Mouse (Mus musculus) MEL (cell line): ENCODE results near the gene Hoxb7. TPM values are rescaled to one million over a fixed set of nuclear protein-coding genes. Genes with fewer than 3 reads are reported as not detected.

Source experiments
- DNase-seq: peaks from one replicate; pipeline ENCODE4 v3.0.0; 2011; ENCODE audit warnings: low read depth, low spot score
- H3K27ac ChIP-seq: 2 replicates; pipeline ENCODE4 v1.5.1; 2012; ENCODE audit warnings: low read depth, mild to moderate bottlenecking, control low read depth, low read length, moderate library complexity; ENCODE audit not compliant: control insufficient read depth
- H3K27me3 ChIP-seq, 2 experiments: fragments of 150-350 bp in 1 of 2; sonication (generic) in 1 of 2; 2 replicates each; pipeline ENCODE4 v1.6.1; 2012; ENCODE audit warnings: low read length in 2 of 2, mild to moderate bottlenecking in 2 of 2, improper control_type of control experiment in 1 of 2, moderate library complexity in 1 of 2; ENCODE audit not compliant: insufficient read depth in 2 of 2, control insufficient read depth in 1 of 2
- H3K36me3 ChIP-seq, 2 experiments: 2 replicates each; pipeline ENCODE4 v1.6.1; 2012 to 2014; ENCODE audit warnings: low read length in 2 of 2, improper control_type of control experiment in 1 of 2, inconsistent platforms in 1 of 2, mild to moderate bottlenecking in 1 of 2; ENCODE audit not compliant: insufficient read depth in 2 of 2, control insufficient read depth in 1 of 2
- H3K4me1 ChIP-seq, 2 experiments: fragments of 150-350 bp in 1 of 2; sonication (generic) in 1 of 2; 2 replicates each; pipeline ENCODE4 v1.6.1; 2012; ENCODE audit warnings: low read length in 2 of 2, improper control_type of control experiment in 1 of 2, mild to moderate bottlenecking in 1 of 2; ENCODE audit not compliant: insufficient read depth in 2 of 2, control insufficient read depth in 1 of 2
- H3K4me3 ChIP-seq, 2 experiments: fragments of 150-350 bp in 1 of 2; sonication (generic) in 1 of 2; 2 replicates each; pipeline ENCODE4 v1.5.1; 2012; ENCODE audit warnings: low read depth in 2 of 2, low read length in 2 of 2, mild to moderate bottlenecking in 2 of 2, moderate library complexity in 2 of 2, control low read depth in 1 of 2, improper control_type of control experiment in 1 of 2; ENCODE audit not compliant: control insufficient read depth in 1 of 2, insufficient read depth in 1 of 2
- H3K79me2 ChIP-seq: 2 replicates; pipeline ENCODE4 v1.6.1; 2012; ENCODE audit warnings: mild to moderate bottlenecking, low read length, moderate library complexity; ENCODE audit not compliant: control insufficient read depth, poor library complexity, insufficient read depth
- H3K9ac ChIP-seq: 2 replicates; pipeline ENCODE4 v1.6.1; 2012; ENCODE audit warnings: low read depth, mild to moderate bottlenecking, control low read depth, low read length, moderate library complexity; ENCODE audit not compliant: control insufficient read depth, poor library complexity, severe bottlenecking
- H3K9me3 ChIP-seq: fragments of 150-350 bp; sonication (generic); replicated peaks from 2 replicates; pipeline ENCODE4 v1.6.1; 2012; ENCODE audit warnings: mild to moderate bottlenecking, low read length, improper control_type of control experiment, moderate library complexity; ENCODE audit not compliant: insufficient read depth
- CHD2 ChIP-seq: IDR thresholded peaks from 2 replicates; pipeline ENCODE4 v1.6.1; 2011; ENCODE audit warnings: low read length, improper control_type of control experiment
- CTCF ChIP-seq, 3 experiments: IDR thresholded peaks in 2 of 3; conservative IDR thresholded peaks in 1 of 3; 2 replicates each; pipeline ENCODE4 v1.5.1; 2011 to 2012; ENCODE audit warnings: low read length in 3 of 3, low read depth in 2 of 3, mild to moderate bottlenecking in 2 of 3, improper control_type of control experiment in 1 of 3, inconsistent platforms in 1 of 3, mixed read lengths in 1 of 3, moderate library complexity in 1 of 3; ENCODE audit not compliant: control insufficient read depth in 1 of 3, insufficient read depth in 1 of 3, poor library complexity in 1 of 3, severe bottlenecking in 1 of 3
- E2F4 ChIP-seq: IDR thresholded peaks from 2 replicates; pipeline ENCODE4 v1.6.1; 2011; ENCODE audit warnings: low read depth, low read length, improper control_type of control experiment, borderline replicate concordance
- ETS1 ChIP-seq: IDR thresholded peaks from 2 replicates; pipeline ENCODE4 v1.6.1; 2012; ENCODE audit warnings: low read depth, mild to moderate bottlenecking, inconsistent platforms, low read length, improper control_type of control experiment, moderate library complexity
- GABPA ChIP-seq: IDR thresholded peaks from 2 replicates; pipeline ENCODE4 v1.6.1; 2012; ENCODE audit warnings: low read depth, mild to moderate bottlenecking, inconsistent platforms, low read length, improper control_type of control experiment, moderate library complexity
- GATA1 ChIP-seq: IDR thresholded peaks from 2 replicates; pipeline ENCODE4 v1.6.1; 2011; ENCODE audit warnings: low read depth, low read length, improper control_type of control experiment
- MAX ChIP-seq: IDR thresholded peaks from 2 replicates; pipeline ENCODE4 v1.6.1; 2011; ENCODE audit warnings: low read length, improper control_type of control experiment
- MAZ ChIP-seq: IDR thresholded peaks from 2 replicates; pipeline ENCODE4 v1.6.1; 2012; ENCODE audit warnings: low read depth, mild to moderate bottlenecking, inconsistent platforms, low read length, improper control_type of control experiment
- MEF2A ChIP-seq: IDR thresholded peaks from 2 replicates; pipeline ENCODE4 v1.6.1; 2014; ENCODE audit warnings: low read depth, mild to moderate bottlenecking, inconsistent platforms, low read length, improper control_type of control experiment; ENCODE audit not compliant: poor library complexity, insufficient replicate concordance, severe bottlenecking; ENCODE audit errors: extremely low read depth
- POLR2AphosphoS2 ChIP-seq: IDR thresholded peaks from 2 replicates; pipeline ENCODE4 v1.6.1; 2011; ENCODE audit warnings: low read length, improper control_type of control experiment
- POLR2AphosphoS5 ChIP-seq: IDR thresholded peaks from 2 replicates; pipeline ENCODE4 v1.6.1; 2012; ENCODE audit warnings: low read depth, borderline replicate concordance, mild to moderate bottlenecking, inconsistent platforms, low read length, moderate library complexity, mixed read lengths
- SMC3 ChIP-seq: IDR thresholded peaks from 2 replicates; pipeline ENCODE4 v1.6.1; 2011; ENCODE audit warnings: low read depth, low read length, improper control_type of control experiment
- TAL1 ChIP-seq: IDR thresholded peaks from 2 replicates; pipeline ENCODE4 v1.6.1; 2012; ENCODE audit warnings: mild to moderate bottlenecking, inconsistent platforms, low read length, moderate library complexity, mixed read lengths
- UBTF ChIP-seq: IDR thresholded peaks from 2 replicates; pipeline ENCODE4 v1.6.1; 2012; ENCODE audit warnings: low read depth, mild to moderate bottlenecking, inconsistent platforms, low read length, improper control_type of control experiment, moderate library complexity, borderline replicate concordance; ENCODE audit not compliant: insufficient read depth
- USF1 ChIP-seq: IDR thresholded peaks from 2 replicates; pipeline ENCODE4 v1.6.1; 2014; ENCODE audit warnings: low read depth, mild to moderate bottlenecking, inconsistent platforms, low read length, improper control_type of control experiment, moderate library complexity
- ZC3H11A ChIP-seq: IDR thresholded peaks from 2 replicates; pipeline ENCODE4 v1.6.1; 2012; ENCODE audit warnings: low read depth, mild to moderate bottlenecking, inconsistent platforms, low read length, improper control_type of control experiment
- ZKSCAN1 ChIP-seq: IDR thresholded peaks from 2 replicates; pipeline ENCODE4 v1.6.1; 2012; ENCODE audit warnings: low read depth, mild to moderate bottlenecking, inconsistent platforms, low read length, improper control_type of control experiment, moderate library complexity
- ZMIZ1 ChIP-seq: IDR thresholded peaks from 2 replicates; pipeline ENCODE4 v1.6.1; 2012; ENCODE audit warnings: low read depth, mild to moderate bottlenecking, inconsistent platforms, low read length, improper control_type of control experiment, moderate library complexity
- polyA plus RNA-seq, 2 experiments: library from polyadenylated mRNA; stranded (reverse) in 1 of 2; unstranded in 1 of 2; fragments of >175 nt in 1 of 2; fragments of >200 nt in 1 of 2; gene quantifications; 2 replicates each; pipeline versions ENCODE4 v1.2.1 to v1.2.4; 2012; ENCODE audit warnings: low replicate concordance in 2 of 2, low read depth in 1 of 2; ENCODE audit not compliant: insufficient read length in 2 of 2, insufficient read depth in 1 of 2, missing spikeins in 1 of 2
- total RNA-seq: library from RNA; depleted of rRNA; stranded (reverse); fragments of 300-350 nt; gene quantifications from 2 replicates; pipeline ENCODE4 v1.2.3, GENCODE M21; 2012

The Hoxb7 gene
- total and polyA plus RNA-seq, 3 experiments, result not detected

DNA sequence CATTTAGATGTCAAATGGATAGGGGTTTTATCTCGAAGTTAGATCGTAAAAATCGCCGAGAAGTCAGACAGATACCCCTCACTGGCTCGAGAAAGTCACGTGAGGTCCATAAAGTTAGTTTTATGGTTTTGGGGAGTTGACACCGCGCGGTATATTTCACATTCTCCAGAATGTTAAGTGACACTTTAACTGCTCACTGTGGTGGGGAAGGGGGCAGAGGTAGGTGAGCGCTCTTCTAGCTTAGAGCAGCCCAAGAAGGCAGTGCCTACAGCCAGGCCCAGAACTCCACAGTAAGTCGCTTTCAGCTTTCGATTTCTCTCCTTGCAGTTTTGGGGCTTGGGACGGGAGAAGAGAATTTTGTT lies 20.5 kb downstream of the Hoxb7 start:
- no peak for DNase-seq
- no peak overlapping the region for H3K9ac ChIP-seq
- no peaks in the 10 kb centered on the region for H3K4me1 ChIP-seq
- no peak for TF ChIP-seq MAX
- TF ChIP-seq SMC3, result no peak
- peaks cover 0 to under 1% of the 10 kb centered on the region in 2 experiments; a peak in 2 of 4 replicates for H3K27me3 ChIP-seq
- H3K9me3 ChIP-seq, result no peaks in the 10 kb centered on the region
- no peaks in the 10 kb centered on the region for H3K36me3 ChIP-seq
- H3K27ac ChIP-seq, result no peak overlapping the region
- H3K79me2 ChIP-seq, result no peaks in the 10 kb centered on the region
- H3K4me3 ChIP-seq, result no peak overlapping the region

DNA sequence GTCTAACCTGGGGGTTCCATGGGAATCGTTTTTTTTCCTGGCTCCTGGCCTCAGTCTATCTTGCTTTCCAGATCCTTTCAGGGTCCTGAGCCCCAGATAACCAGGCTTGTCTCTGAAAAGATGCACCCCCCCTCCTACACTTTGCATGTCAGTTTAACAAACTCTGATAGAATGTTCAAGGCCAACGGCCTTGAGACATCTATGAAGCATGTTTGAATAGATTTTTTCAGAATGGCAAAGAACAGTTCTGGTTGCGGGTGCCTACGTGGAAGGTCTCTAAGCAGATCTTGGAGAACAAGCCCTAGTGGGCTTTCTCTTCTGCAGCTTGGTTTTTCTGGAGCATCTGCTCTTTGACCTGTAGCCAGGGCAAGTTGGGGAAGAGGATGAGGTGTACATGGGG lies 22.3 kb downstream of the Hoxb7 start:
- no peaks in the 10 kb centered on the region for H3K79me2 ChIP-seq
- H3K9me3 ChIP-seq, result no peaks in the 10 kb centered on the region
- no peak overlapping the region for H3K27ac ChIP-seq
- no peak for TF ChIP-seq ZC3H11A
- no peak for TF ChIP-seq ETS1
- no peak for TF ChIP-seq CTCF (IDR thresholded peaks at IDR 0.05 in 2 of 3, conservative IDR thresholded peaks at IDR 0.05 in 1 of 3; ENCODE audit: control insufficient read depth in 1 of 3, insufficient read depth in 1 of 3, low read depth in 2 of 3, low read length in 3 of 3, poor library complexity in 1 of 3, severe bottlenecking in 1 of 3)
- TF ChIP-seq POLR2AphosphoS2, result no peak
- TF ChIP-seq GABPA, result no peak
- no peak for TF ChIP-seq UBTF
- TF ChIP-seq MAZ, result no peak
- no peak for TF ChIP-seq E2F4
- no peak for TF ChIP-seq CHD2
- TF ChIP-seq ZMIZ1, result no peak
- no peak for TF ChIP-seq MEF2A
- H3K36me3 ChIP-seq, result no peaks in the 10 kb centered on the region
- no peaks in the 10 kb centered on the region for H3K4me1 ChIP-seq
- no peak overlapping the region for H3K4me3 ChIP-seq
- no peaks in the 10 kb centered on the region; a peak in 1 of 4 replicates for H3K27me3 ChIP-seq
- no peak for DNase-seq
- no peak overlapping the region for H3K9ac ChIP-seq

DNA sequence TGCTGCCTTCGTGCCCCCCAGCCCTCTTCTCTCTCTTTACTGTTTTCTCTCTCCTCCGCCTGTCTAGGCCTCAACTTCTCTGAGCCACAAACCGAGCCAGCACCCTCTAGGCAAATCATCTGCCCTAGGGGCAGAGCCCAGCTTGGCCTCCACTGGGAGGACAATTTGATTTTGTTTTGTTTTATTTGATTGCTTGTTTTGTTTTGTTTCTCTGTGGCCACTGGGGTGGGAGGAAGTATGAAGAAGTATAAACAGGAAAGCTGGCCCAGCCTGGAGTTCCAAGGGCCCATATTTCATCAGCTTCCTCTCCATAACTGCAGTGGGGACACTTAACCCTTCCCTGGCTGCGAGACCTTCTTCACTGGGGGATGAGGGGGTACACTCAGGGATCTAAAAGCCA lies 22.9 kb downstream of the Hoxb7 start:
- no peaks in the 10 kb centered on the region for H3K79me2 ChIP-seq
- H3K4me1 ChIP-seq, result no peaks in the 10 kb centered on the region
- no peak for DNase-seq
- no peaks in the 10 kb centered on the region; a peak in 1 of 4 replicates for H3K27me3 ChIP-seq
- no peaks in the 10 kb centered on the region for H3K36me3 ChIP-seq
- TF ChIP-seq MAX, result no peak
- TF ChIP-seq USF1, result no peak
- no peak for TF ChIP-seq TAL1
- no peak for TF ChIP-seq POLR2AphosphoS5
- no peak for TF ChIP-seq ETS1
- no peak for TF ChIP-seq ZKSCAN1
- no peak for TF ChIP-seq GATA1
- no peak overlapping the region for H3K4me3 ChIP-seq
- H3K9ac ChIP-seq, result no peak overlapping the region
- no peaks in the 10 kb centered on the region for H3K9me3 ChIP-seq
- no peak overlapping the region for H3K27ac ChIP-seq
